Mouse (Mus musculus) left cerebral cortex, postnatal 4 days (tissue): Measurements from ENCODE around the gene Tenm1. TPM values are rescaled to one million over a fixed set of nuclear protein-coding genes. Genes with fewer than 3 reads are reported as not detected.

Experiments
- total RNA-seq, 2 experiments: library from RNA; stranded (reverse); gene quantifications; 2 replicates each; pipeline ENCODE4 v1.2.3; 2021

The Tenm1 gene
- total RNA-seq, 2 experiments from 2014 or later, result 89.8 to 92.8 TPM

Other genes with a start within 250 kb of the Tenm1 start
- gene Tex13c1, start 162.0 kb upstream of the Tenm1 start, total RNA-seq, result not detected